Mouse (Mus musculus) bone marrow, adult 2 months (tissue): ENCODE results near the gene Zfp414.

ENCODE experiments used
- CTCF ChIP-seq: fragments of 200-500 bp; IDR thresholded peaks from 2 replicates; pipeline ENCODE4 v1.5.1; 2011; ENCODE audit warnings: low read length, control low read depth; ENCODE audit not compliant: control insufficient read depth, insufficient read depth
- POLR2A ChIP-seq: fragments of 200-500 bp; IDR thresholded peaks from 2 replicates; pipeline ENCODE4 v1.6.1; 2011; ENCODE audit warnings: low read depth, mild to moderate bottlenecking, control low read depth, low read length, borderline replicate concordance; ENCODE audit not compliant: control insufficient read depth

- TF ChIP-seq CTCF (no peak), POLR2A (no peak)
These were observed 21.6 kb upstream of the Zfp414 start for GRCm38 (mm10) chr17:33607273-33607672.
